Mouse (Mus musculus) myocyte (in vitro differentiated cells): ENCODE data around the gene Olfr51. TPM values are rescaled to one million over a fixed set of nuclear protein-coding genes. Genes with fewer than 3 reads are reported as not detected.

Experiments
- H3K27me3 ChIP-seq: one replicate; pipeline ENCODE4 v1.6.1; 2011; ENCODE audit not compliant: control insufficient read depth, insufficient read depth, insufficient read length
- H3K36me3 ChIP-seq: one replicate; pipeline ENCODE4 v1.6.1; 2011; ENCODE audit not compliant: control insufficient read depth, insufficient read depth
- H3K4me2 ChIP-seq: one replicate; pipeline ENCODE4 v1.6.1; 2011; ENCODE audit warnings: low read depth, control low read depth
- H3K4me3 ChIP-seq: one replicate; pipeline ENCODE4 v1.5.1; 2011; ENCODE audit warnings: mild to moderate bottlenecking, control low read depth, moderate library complexity
- H3K79me2 ChIP-seq: one replicate; pipeline ENCODE4 v1.6.1; 2011; ENCODE audit not compliant: control insufficient read depth, insufficient read depth
- H3ac ChIP-seq: one replicate; pipeline ENCODE4 v1.6.1; 2011; ENCODE audit not compliant: control insufficient read depth, insufficient read length
- CEBPB ChIP-seq: IDR thresholded peaks from 2 replicates; pipeline ENCODE4 v1.6.1; 2011; ENCODE audit warnings: mild to moderate bottlenecking, moderate library complexity; ENCODE audit not compliant: poor library complexity, insufficient read depth, severe bottlenecking
- E2F4 ChIP-seq: IDR thresholded peaks from one replicate; pipeline ENCODE4 v1.6.1; 2011; ENCODE audit warnings: mild to moderate bottlenecking, control low read depth, moderate library complexity; ENCODE audit not compliant: insufficient read depth
- MAX ChIP-seq: IDR thresholded peaks from one replicate; pipeline ENCODE4 v1.6.1; 2011; ENCODE audit warnings: low read depth, mild to moderate bottlenecking, control low read depth
- MYOD1 ChIP-seq, 3 experiments: IDR thresholded peaks; one replicate each; pipeline ENCODE4 v1.6.1; 2011; ENCODE audit warnings: control low read depth in 2 of 3, low read depth in 2 of 3, mild to moderate bottlenecking in 2 of 3, moderate library complexity in 1 of 3; ENCODE audit not compliant: insufficient read length in 2 of 3, control insufficient read depth in 1 of 3
- MYOG ChIP-seq, 3 experiments: IDR thresholded peaks; one replicate each; pipeline ENCODE4 v1.6.1; 2011; ENCODE audit warnings: control low read depth in 2 of 3, low read depth in 2 of 3, mild to moderate bottlenecking in 2 of 3; ENCODE audit not compliant: insufficient read length in 2 of 3, control insufficient read depth in 1 of 3, insufficient read depth in 1 of 3
- POLR2A ChIP-seq: IDR thresholded peaks from one replicate; pipeline ENCODE4 v1.6.1; 2011; ENCODE audit warnings: low read depth, mild to moderate bottlenecking, control low read depth, moderate library complexity; ENCODE audit not compliant: insufficient read length
- POLR2AphosphoS2 ChIP-seq: IDR thresholded peaks from one replicate; pipeline ENCODE4 v1.6.1; 2011; ENCODE audit warnings: low read depth, control low read depth; ENCODE audit not compliant: insufficient read length
- REST ChIP-seq: IDR thresholded peaks from one replicate; pipeline ENCODE4 v1.6.1; 2011; ENCODE audit warnings: mild to moderate bottlenecking, control low read depth, moderate library complexity; ENCODE audit not compliant: insufficient read depth, insufficient read length
- SRF ChIP-seq: IDR thresholded peaks from one replicate; pipeline ENCODE4 v1.6.1; 2011; ENCODE audit warnings: low read depth; ENCODE audit not compliant: control insufficient read depth, insufficient read length
- TCF12 ChIP-seq: IDR thresholded peaks from one replicate; pipeline ENCODE4 v1.6.1; 2011; ENCODE audit warnings: mild to moderate bottlenecking, control low read depth; ENCODE audit not compliant: poor library complexity, insufficient read depth, severe bottlenecking
- TCF3 ChIP-seq: IDR thresholded peaks from one replicate; pipeline ENCODE4 v1.6.1; 2011; ENCODE audit warnings: low read depth, control low read depth; ENCODE audit not compliant: insufficient read length
- USF1 ChIP-seq: IDR thresholded peaks from one replicate; pipeline ENCODE4 v1.6.1; 2011; ENCODE audit warnings: low read depth, mild to moderate bottlenecking, control low read depth, moderate library complexity
- polyA plus RNA-seq: library from polyadenylated mRNA; unstranded; fragments of >200 nt; fragmentation: generic; extraction: Trizol; gene quantifications from one replicate; pipeline ENCODE4 v1.2.1, GENCODE M21; 2012; ENCODE audit warnings: missing spikeins

Olfr51 gene
- polyA plus RNA-seq: not detected

DNA sequence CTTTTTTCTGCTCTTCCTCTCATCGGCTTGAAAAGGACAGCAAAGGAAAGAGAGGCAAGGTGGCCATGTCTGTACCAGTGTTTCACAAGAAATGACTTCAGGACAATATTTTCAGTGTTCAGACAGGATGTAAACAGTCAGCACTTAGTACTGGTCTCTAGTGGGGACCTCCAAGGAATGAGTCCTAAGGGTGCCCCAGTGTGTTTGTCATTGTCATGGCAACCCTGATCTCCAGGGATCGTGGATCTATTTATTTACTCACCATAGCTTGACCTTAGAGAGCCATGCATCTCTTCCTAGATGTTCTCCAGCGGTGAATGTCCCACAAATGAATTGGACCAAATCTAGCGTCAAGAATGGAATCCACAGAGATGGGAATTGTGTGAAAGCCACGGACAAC is at the start of gene Olfr51:
TSS of gene Olfr51 (plus strand) at position 301 of the 400 bp plus-strand sequence.
- no peaks in the 10 kb centered on the region for H3K36me3 ChIP-seq
- no peak within 1 kb of the TSS for H3ac ChIP-seq
- no peak within 1 kb of the TSS for H3K4me2 ChIP-seq
- H3K4me3 ChIP-seq: no peak within 1 kb of the TSS
- no peaks in the 10 kb centered on the region for H3K27me3 ChIP-seq
- no peaks in the 10 kb centered on the region for H3K79me2 ChIP-seq
- TF ChIP-seq E2F4 (no peak), TCF3 (no peak), SRF (no peak), MYOD1 (IDR thresholded peaks at IDR 0.05; ENCODE audit: control insufficient read depth in 1 of 3, insufficient read length in 2 of 3, low read depth in 2 of 3) (no peak), POLR2AphosphoS2 (no peak), USF1 (no peak), TCF12 (no peak), POLR2A (no peak), REST (no peak), CEBPB (no peak), MAX (no peak), MYOG (IDR thresholded peaks at IDR 0.05; ENCODE audit: control insufficient read depth in 1 of 3, insufficient read depth in 1 of 3, insufficient read length in 2 of 3, low read depth in 2 of 3) (no peak)

DNA sequence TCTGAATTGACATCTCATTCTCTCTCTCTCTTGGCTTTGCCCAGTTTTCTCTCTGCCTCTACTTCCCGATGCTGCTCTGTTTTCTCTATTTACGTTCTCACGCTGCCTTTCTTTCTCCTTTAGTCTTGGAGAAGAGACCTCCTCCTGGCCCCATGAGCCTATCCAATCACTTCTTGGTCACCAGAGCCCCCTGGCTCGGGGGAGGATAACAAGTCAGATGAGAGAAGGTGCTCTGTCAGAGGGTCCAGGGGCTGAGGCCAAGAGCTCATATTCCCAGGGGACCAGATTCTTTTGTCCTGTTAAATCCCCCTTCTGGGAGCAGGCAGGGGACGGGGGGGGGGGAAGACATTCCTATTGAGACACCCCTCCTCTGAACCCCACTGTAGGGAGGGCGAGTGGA is 49.7 kb upstream of the Olfr51 start, which contains the start of gene Prop1:
TSS of gene Prop1 (minus strand) at position 101 of the 400 bp plus-strand sequence.
- Histone ChIP-seq H3ac (no peak within 1 kb of the TSS), H3K36me3 (no peaks in the 10 kb centered on the region), H3K27me3 (peaks cover 17% of the 10 kb centered on the region), H3K4me3 (no peak within 1 kb of the TSS), H3K79me2 (no peaks in the 10 kb centered on the region), H3K4me2 (no peak within 1 kb of the TSS)
- TF ChIP-seq MYOG (IDR thresholded peaks at IDR 0.05; ENCODE audit: control insufficient read depth in 1 of 3, insufficient read depth in 1 of 3, insufficient read length in 2 of 3, low read depth in 2 of 3): no peak
- TF ChIP-seq USF1: no peak
- TF ChIP-seq MAX: no peak
- no peak for TF ChIP-seq POLR2AphosphoS2
- no peak for TF ChIP-seq SRF
- no peak for TF ChIP-seq POLR2A

DNA sequence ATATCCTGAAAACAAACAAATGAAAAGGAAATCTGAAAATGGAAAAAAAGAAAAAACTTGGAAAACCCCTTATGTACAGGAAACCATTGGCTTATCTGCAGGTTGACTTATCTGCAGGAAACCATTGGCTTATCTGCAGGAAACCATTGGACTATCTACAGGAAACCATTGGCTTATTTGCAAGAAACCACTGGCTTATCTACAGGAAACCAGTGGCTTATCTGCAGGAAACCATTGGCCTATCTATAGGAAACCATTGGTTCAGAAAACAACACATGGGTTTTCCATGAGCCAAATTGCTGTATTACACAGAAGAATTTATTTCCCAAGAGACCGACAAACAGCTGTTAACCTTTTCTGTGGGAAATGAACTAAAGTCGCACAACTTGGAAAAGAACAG is 38.5 kb upstream of the Olfr51 start:
- H3ac ChIP-seq: no peak overlapping the region
- H3K4me2 ChIP-seq: no peak overlapping the region
- TF ChIP-seq POLR2AphosphoS2 (no peak), MAX (no peak), MYOD1 (IDR thresholded peaks at IDR 0.05; ENCODE audit: control insufficient read depth in 1 of 3, insufficient read length in 2 of 3, low read depth in 2 of 3) (no peak), SRF (no peak), USF1 (no peak), E2F4 (no peak)
- no peak overlapping the region for H3K4me3 ChIP-seq
- no peaks in the 10 kb centered on the region for H3K79me2 ChIP-seq
- no peaks in the 10 kb centered on the region for H3K36me3 ChIP-seq
- peaks cover 15% of the 10 kb centered on the region for H3K27me3 ChIP-seq

DNA sequence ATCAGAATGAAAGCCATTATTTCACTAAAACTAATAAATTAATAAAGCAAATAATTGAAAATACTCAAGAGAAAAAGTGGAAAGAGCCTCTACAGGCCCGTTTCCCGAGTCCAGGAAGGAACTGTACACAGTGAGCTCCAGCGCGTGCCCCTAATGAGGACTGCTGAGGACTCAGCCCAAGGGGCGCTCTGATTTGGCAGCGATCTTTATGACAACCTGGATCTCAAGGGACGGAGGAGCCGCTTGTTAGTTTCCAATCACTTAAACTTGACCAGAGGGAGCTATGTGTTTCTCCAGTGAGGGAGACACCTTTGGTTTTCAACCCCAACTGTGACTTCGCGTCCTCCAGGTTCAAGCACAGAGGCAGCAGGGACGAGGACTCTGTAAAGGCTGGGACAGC is 37.2 kb upstream of the Olfr51 start, which contains the start of gene Olfr1378:
TSS of gene Olfr1378 (plus strand) at position 301 of the 400 bp plus-strand sequence.
- TF ChIP-seq TCF3 (no peak), CEBPB (no peak), MAX (no peak), USF1 (no peak), E2F4 (no peak), MYOD1 (IDR thresholded peaks at IDR 0.05; ENCODE audit: control insufficient read depth in 1 of 3, insufficient read length in 2 of 3, low read depth in 2 of 3) (no peak), POLR2AphosphoS2 (no peak), POLR2A (no peak), TCF12 (no peak), REST (no peak), MYOG (IDR thresholded peaks at IDR 0.05; ENCODE audit: control insufficient read depth in 1 of 3, insufficient read depth in 1 of 3, insufficient read length in 2 of 3, low read depth in 2 of 3) (no peak), SRF (no peak)

DNA sequence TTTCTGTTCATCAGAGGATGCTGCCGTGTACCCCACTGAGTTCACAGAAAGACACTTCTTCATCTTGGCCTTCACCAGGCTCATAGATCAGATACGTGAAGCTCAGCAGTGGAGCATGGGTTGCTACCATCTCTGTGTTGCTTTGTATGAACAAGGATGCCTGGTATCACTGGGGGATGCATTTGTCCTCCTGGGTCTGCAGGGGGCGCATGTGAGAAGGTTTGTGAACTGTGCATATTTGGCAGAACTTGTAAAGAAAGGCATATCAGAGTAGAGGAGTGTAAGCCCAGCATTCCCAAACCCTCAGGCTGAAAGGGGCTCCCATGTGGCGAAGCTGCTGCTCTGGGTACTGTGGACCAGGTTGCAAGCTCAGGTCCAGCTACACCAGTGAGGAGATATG is 26.2 kb upstream of the Olfr51 start:
- TF ChIP-seq MYOD1 (IDR thresholded peaks at IDR 0.05; ENCODE audit: control insufficient read depth in 1 of 3, insufficient read length in 2 of 3, low read depth in 2 of 3): no peak
- no peak for TF ChIP-seq USF1
- no peak for TF ChIP-seq CEBPB
- no peak for TF ChIP-seq TCF3
- no peak for TF ChIP-seq E2F4
- TF ChIP-seq TCF12: no peak
- TF ChIP-seq MYOG (IDR thresholded peaks at IDR 0.05; ENCODE audit: control insufficient read depth in 1 of 3, insufficient read depth in 1 of 3, insufficient read length in 2 of 3, low read depth in 2 of 3): no peak
- no peak for TF ChIP-seq REST

More for the DNA sequence above, 37.2 kb upstream of the Olfr51 start, which contains the start of gene Olfr1378:
- Histone ChIP-seq H3ac (no peak within 1 kb of the TSS), H3K36me3 (no peaks in the 10 kb centered on the region), H3K27me3 (peaks cover 15% of the 10 kb centered on the region), H3K4me3 (no peak within 1 kb of the TSS), H3K4me2 (no peak within 1 kb of the TSS), H3K79me2 (no peaks in the 10 kb centered on the region)

More for the DNA sequence above, 26.2 kb upstream of the Olfr51 start:
- Histone ChIP-seq H3K4me3 (no peak overlapping the region), H3K36me3 (no peaks in the 10 kb centered on the region), H3ac (no peak overlapping the region), H3K79me2 (no peaks in the 10 kb centered on the region), H3K27me3 (peaks cover 9% of the 10 kb centered on the region), H3K4me2 (no peak overlapping the region)
